Mouse (Mus musculus): Measurements from ENCODE around the gene Gm10300.

Gm10300 gene

GRCm38 (mm10) chr4:132079555-132080275 is 5.2 kb downstream of the Gm10300 start:
- peak; percentile 43 for DNase-seq (ENCODE audit: low spot score)

DNA sequence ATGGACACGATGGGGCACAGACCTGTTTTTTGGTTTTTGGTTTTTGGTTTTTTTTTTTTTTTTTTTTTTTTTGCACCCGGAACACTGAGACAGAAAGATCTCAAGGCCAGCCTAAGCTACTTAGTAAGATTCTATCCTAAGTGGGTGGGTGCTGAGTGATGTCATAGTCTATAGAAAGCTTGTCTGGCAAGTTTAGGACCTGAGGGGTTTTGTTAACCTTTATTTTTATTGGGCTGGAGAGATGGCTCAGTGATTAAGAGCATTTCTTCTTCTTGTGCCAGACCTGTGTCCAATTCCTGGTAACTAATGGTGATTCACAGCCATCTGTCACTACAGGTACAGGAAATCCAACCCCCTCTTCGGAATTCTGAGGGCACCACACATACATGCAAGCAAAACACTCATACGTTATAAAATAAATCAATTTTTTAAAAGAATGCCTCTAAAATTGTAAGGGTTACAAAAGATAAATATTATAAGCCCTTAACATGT is 6.0 kb downstream of the Gm10300 start:
- DNase-seq (ENCODE audit: low spot score) = no peak

DNA sequence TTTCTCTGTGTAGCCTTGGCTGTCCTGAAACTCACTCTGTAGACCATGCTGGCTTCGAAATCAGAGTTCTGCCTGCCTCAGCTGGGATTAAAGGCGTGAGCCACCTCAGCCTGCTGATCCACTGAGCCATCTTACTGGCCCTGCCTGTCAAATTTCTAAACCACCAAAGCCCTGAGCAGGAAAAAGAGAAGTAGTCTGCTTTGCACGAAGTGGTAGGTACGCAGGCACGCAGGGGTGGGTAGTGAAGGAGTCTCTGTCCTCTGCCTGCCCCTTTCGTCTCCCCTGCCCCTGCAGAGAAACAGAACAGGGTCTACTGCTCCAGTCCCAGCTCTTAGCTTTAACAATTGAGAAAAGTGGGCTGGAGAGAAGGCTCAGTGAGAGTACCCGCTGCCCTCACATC is 10.6 kb downstream of the Gm10300 start:
- DNase-seq (ENCODE audit: low spot score) = no peak

- DNase-seq (ENCODE audit: low spot score) = no peak
Measured at GRCm38 (mm10) chr4:132088921-132089320, 14.4 kb downstream of the Gm10300 start.

GRCm38 (mm10) chr4:132093136-132093535 is 18.6 kb downstream of the Gm10300 start:
- peak; percentile 47 for DNase-seq (ENCODE audit: low spot score)

DNA sequence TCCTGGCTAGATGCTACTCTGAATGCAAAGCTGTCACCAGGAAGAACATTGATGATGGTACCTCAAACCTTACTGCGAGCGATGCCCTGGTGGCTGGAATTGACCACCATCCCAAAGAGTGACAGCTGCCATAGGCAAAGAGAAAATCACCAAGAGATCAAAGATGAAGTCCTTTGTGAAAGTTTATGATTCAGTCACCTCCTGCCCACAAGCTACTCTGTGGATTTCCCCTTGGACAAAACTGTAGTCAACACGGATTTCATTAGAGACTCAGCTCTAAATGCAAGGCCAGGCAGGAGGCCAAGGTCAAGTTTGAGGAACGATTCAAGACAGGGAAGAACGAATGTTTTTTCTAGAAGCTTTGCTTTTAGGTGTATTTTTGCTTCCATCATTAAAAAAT is 19.4 kb downstream of the Gm10300 start:
- DNase-seq (ENCODE audit: low spot score) = no peak

DNA sequence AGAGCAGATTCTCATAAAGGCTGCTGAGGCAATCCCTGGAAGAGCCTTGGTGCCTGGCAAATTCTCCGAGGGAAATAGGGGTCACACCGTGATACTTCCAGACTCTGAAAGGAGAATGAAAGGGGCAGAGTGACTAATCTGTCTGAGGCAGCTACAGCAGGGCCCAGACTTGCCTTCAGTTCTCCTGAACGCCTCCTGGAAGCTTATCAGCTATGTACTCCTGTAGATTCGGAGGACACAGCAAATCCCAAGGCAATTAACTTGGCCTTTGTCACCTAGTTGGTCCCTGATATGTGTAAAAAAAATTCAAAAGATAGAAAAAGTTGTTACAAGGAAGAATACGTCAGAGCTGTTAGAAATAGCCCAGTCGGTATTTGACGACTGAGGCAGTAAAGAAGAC is 20.5 kb downstream of the Gm10300 start:
- DNase-seq (ENCODE audit: low spot score) = no peak

- DNase-seq (ENCODE audit: low spot score) = no peak
Measured at GRCm38 (mm10) chr4:132099548-132099947, 25.1 kb downstream of the Gm10300 start.

- DNase-seq (ENCODE audit: low spot score) = no peak
Measured at GRCm38 (mm10) chr4:132101152-132101551, 26.7 kb downstream of the Gm10300 start.

- no peak for DNase-seq (ENCODE audit: low spot score)
Measured at GRCm38 (mm10) chr4:132108221-132108620, 33.7 kb downstream of the Gm10300 start.

DNA sequence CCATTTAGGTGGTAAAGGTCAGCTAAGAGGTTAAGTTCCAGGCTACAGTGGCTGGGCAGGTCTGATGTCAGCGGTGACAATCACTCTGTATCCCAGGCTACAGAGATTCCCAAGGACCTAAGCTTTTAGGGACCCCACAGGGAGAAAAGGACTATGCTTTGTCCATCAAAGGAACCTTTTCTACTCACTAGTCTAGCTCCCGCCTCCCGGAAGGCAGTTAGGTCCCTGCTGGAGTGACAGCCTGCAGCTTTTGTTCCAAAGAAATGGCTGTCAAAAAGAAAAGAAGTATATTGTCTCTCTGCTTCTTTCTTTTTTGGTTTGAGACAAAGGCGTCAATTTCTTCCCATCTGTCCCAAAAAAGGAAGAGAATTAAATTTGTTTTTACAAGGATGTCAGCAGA is 36.7 kb downstream of the Gm10300 start:
- DNase-seq (ENCODE audit: low spot score) = no peak

GRCm38 (mm10) chr4:132113411-132114095 is 39.1 kb downstream of the Gm10300 start:
- DNase-seq (ENCODE audit: low spot score) = no peak

- no peak for DNase-seq (ENCODE audit: low spot score)
Measured at GRCm38 (mm10) chr4:132116315-132116714, 41.8 kb downstream of the Gm10300 start.

- DNase-seq (ENCODE audit: low spot score) = no peak
Measured at GRCm38 (mm10) chr4:132119566-132119965, 45.1 kb downstream of the Gm10300 start.

- DNase-seq (ENCODE audit: low spot score) = no peak
Measured at GRCm38 (mm10) chr4:132121674-132122073, 47.2 kb downstream of the Gm10300 start.

- no peak for DNase-seq (ENCODE audit: low spot score)
Measured at GRCm38 (mm10) chr4:132123166-132123565, 48.7 kb downstream of the Gm10300 start.
